Mouse (Mus musculus) heart, adult 9 months (tissue): ENCODE measurements at regions not wholly inside any gene's neighbourhood (a gene's known extent, or its start where the extent isn't known, plus 50 kb on each side); places are given as distances from the start of the nearest gene placed in this dataset.

Experiments
- DNase-seq, 2 experiments: peaks; one replicate each; pipeline ENCODE4 v3.0.0; 2022; ENCODE audit warnings: low spot score in 2 of 2

GRCm38 (mm10) chr19:18200105-18200782, 362.8 kb upstream of the Pcsk5 start:
- DNase-seq, result no peak

GRCm38 (mm10) chr19:18189102-18189742, 351.8 kb upstream of the Pcsk5 start:
- DNase-seq, result no peak

DNA sequence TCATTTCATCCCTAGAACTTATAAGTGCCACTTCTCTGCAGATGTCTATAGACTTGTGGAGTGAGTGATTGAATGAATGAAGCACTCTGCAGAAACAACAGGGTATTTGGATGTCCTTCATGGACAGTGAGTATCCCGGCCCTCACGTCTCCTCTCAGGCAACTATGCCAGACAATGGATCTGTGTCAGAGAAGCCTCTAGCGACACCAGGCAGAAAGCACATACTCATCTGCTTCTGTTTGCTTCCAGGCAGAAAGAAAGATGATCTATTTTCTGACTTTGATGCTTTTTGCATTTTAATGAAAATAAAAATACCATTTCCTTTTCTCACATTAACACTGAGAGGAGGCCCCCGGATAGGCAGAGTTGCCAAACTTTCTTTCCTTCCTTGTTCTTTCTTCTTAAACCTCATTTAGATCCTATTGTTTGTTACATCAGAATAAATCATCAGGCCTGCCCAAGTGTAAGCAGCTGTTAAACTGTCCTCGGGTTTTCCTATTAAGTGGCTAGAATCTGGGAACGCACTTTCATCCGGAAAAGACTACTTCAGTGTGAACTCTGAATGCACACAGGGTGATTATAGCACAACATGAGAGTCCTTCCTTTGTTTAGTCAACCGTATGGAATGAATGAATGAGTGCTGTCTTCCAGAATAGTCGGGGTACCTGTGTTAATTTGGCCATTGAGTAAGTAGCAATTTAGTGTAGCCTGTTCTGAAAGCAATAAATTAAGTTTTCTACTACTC, 350.9 kb upstream of the Pcsk5 start:
- no peak for DNase-seq

GRCm38 (mm10) chr19:18185767-18186554, 348.5 kb upstream of the Pcsk5 start:
- no peak for DNase-seq

GRCm38 (mm10) chr19:18185211-18185610, 347.8 kb upstream of the Pcsk5 start:
- no peak for DNase-seq

- no peak for DNase-seq
These were observed 338.8 kb upstream of the Pcsk5 start for GRCm38 (mm10) chr19:18176200-18176599.

- no peak for DNase-seq
These were observed 309.1 kb upstream of the Pcsk5 start for GRCm38 (mm10) chr19:18146494-18146893.

DNA sequence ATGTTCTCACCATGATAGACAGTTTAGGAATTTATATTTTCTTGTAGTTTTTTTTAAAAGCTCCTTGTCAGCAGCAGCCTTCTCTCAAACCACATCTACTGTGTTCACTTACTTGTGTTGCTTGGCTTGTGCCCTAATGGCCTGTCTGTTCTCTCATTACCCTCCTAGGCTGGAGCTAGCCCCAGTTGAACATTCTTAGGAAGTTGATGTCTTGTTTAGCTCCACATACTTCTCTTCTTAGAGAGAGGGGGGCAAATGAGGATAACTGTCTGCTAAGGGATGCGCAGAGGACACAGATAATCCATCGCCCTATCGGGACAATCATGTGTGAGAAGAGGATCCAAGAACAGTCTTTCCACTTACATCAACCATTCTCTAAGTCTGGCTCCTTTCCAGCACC, 293.5 kb upstream of the Pcsk5 start:
- peak in 1 of 2 experiments; percentile 6 for DNase-seq

DNA sequence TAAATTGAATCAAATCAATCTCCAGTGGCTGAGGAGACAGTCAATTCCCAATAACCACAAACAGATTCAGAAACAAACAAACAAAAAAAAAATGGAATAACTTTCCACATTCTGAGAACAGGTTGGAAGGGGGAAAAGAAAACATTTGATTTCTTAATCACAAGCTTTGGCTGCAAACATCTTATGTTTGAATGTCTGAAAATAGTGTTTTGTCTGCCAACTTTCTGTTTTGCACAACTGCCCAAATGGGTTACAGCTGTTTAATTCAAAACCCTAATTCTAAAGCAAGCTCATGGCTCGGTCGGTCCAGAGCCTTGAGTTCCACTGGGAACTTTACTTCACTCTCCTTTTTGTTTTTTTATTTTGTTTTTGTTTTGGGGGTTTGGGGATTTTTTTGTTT, 291.4 kb upstream of the Pcsk5 start:
- peak; percentile 58 for DNase-seq

DNA sequence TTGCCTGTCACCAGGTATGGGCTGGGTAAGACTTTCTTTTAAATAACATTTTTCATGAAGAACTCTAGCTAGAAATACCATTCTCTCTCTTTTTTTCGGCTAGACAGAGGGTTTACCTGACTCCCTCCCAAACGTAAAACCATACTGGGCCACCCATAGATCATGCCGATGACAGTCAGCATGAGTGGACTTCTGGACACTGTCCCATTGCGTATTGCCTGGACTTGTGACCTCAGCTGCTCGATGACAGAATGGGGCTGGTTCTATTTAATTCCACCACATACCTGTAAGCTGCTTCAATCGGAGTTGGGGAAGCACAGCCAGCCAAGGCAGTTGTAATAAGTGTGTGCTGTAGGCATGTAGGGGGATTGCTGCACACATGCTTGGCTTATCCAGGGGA, 268.8 kb upstream of the Pcsk5 start:
- DNase-seq, result no peak

- no peak for DNase-seq
These were observed 267.2 kb upstream of the Pcsk5 start for GRCm38 (mm10) chr19:18104590-18104989.

- DNase-seq, result peak; percentile 8 to 9
These were observed 264.2 kb upstream of the Pcsk5 start for GRCm38 (mm10) chr19:18101423-18102341.

DNA sequence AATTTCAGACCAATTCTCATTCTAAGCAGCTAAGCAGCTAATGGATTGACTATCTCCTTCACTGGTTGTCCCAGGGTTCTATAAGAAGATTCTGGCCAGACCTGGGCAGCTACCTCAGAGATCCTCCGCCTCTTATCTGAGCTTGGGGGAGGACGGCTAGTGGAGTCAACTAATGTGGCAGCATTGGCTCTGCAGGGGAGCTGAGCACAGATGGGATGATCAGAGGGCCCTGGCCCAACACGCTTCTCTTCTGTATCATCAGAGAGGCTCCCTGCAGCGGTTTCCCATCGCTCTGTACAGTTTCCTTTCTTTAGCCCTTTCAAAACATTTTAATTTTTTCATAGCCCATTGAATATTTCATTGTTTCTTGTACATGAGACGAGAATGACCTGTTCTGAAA, 245.9 kb upstream of the Pcsk5 start:
- DNase-seq, result no peak

DNA sequence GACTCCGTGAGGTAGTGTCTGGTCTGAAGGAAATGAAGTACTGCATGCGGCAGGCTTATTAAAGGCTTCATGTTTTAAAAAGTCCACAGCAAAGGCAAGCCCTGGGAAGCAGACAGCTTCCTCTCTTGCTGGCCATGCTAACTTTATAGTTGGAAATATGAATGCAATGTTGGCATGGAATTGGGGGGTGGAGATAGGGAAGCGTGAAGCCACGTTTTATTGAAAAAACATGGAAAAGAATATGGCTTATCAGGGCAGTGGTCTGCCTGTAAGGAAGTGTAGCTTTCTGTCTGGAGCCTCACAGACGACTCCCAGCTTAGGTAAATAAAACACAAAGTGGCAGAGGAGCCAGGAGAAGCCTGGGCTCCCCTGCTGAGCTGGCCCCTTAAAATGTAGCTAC, 231.5 kb upstream of the Pcsk5 start:
- no peak for DNase-seq

DNA sequence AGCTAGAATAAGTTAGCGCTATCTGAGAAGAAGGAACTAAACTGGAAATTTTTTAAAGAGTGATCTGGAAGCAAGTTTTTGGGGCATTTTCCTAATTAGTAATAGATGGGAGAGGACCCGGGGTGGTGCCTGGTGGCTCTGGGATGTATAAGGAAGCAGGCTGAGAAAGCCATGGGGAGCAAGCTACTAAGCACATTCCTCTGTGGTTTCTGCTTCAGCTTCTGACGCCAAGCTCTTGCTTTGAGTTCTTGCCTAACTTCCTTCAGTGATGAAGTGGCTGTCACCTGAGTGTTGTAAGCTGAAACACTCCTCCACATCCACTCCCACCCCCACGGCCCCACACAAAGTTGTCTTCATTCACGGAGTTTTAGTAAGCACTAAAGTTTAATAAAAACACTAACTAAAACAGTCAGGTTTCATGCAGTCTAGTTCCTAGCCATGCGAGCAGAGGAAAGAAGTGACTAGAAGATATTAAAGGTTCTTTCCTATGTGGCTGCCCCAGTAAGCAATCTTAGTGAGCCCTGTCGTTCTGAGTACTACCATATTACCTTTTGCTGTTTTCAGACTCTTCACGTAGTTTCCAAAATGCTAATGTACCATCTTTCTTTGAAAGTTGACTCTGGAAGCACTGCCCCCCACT, 230.5 kb upstream of the Pcsk5 start:
- no peak for DNase-seq

- no peak for DNase-seq
These were observed 219.9 kb upstream of the Pcsk5 start for GRCm38 (mm10) chr19:18057256-18057890.

GRCm38 (mm10) chr19:18056414-18057254, 219.2 kb upstream of the Pcsk5 start:
- DNase-seq, result no peak

DNA sequence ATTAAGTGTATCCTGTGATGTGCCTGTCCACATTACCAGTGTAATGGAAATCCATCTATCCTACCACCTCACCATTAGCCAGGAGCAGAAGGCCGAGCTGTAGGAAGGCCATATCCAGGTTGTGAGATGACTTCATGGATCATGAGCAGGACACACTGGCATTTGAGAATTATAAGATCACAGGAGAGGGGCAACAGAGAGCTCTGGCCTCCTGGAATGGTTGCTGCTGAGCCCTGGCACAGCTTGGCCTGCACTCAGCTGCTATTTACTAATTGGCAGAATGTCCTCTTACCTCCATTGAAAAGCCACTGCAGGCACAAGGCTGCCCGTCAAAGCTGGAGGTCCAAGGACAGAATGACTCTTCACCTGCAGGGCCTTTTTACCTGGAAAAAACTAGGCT, 212.9 kb upstream of the Pcsk5 start:
- DNase-seq, result no peak

- DNase-seq, result no peak
These were observed 196.8 kb upstream of the Pcsk5 start for GRCm38 (mm10) chr19:18034225-18034624.
